Mouse (Mus musculus): ENCODE data around the gene Mfsd11. TPM values are rescaled to one million over a fixed set of nuclear protein-coding genes. Genes with fewer than 3 reads are reported as not detected.
A peak's percentile ranks its signal among the peaks of the same experiment; 100 is the strongest.

Mfsd11 gene
- polyA plus RNA-seq, 1 experiment from 2014 or later, result 18.0 TPM

DNA sequence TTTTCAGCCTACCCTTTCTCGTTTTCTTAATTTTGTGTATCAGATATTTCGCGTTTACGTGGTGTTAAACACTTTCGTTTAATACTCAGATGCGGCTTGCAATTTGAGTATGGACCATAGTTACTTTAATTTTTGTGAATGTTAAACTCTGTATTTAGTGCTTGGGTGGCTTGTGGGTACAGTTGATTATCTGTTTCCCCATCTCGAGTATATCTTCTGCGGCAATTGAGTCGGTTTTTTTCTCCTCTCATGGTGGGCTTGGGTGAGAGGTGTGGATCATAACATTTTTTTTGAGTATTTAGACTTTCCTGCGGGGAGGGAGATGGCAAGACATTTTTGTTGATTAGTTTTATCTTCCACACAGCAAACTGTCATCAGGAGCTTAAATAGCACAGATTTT, 2.0 kb downstream of the Mfsd11 start:
- Histone ChIP-seq H3K4me3 (ENCODE audit: low read depth, low read length) (peak overlapping the region; percentile 95), H3K9me3 (ENCODE audit: low read length) (no peaks in the 10 kb centered on the region), H3K27me3 (ENCODE audit: insufficient read depth, low read length) (no peaks in the 10 kb centered on the region), H3K36me3 (replicated peaks; ENCODE audit: insufficient read depth, low read length) (peaks cover 16% of the 10 kb centered on the region), H3K4me1 (ENCODE audit: insufficient read depth) (0 out of 2 replicates have a peak, but pooled peaks cover 2% of the 10 kb centered on the region), H3K9ac (replicated peaks) (peak overlapping the region; percentile 98), H3K27ac (ENCODE audit: low read depth) (peak overlapping the region; percentile 99), H3K4me2 (ENCODE audit: low read depth, low read length) (peak overlapping the region; percentile 81)
- TF ChIP-seq CTCF (IDR thresholded peaks at IDR 0.05; ENCODE audit: low read depth), result no peak
- no peak for TF ChIP-seq EP300 (IDR thresholded peaks at IDR 0.05; ENCODE audit: low read depth)
- WGBS (ENCODE audit: insufficient replicate concordance), result 21% methylated on average over 10 of the region's 10 CpGs
- ATAC-seq (no peak), DNase-seq (no peak)

- H3K27ac ChIP-seq (ENCODE audit: low read depth), result no peak overlapping the region
Observed at GRCm38 (mm10) chr11:116857183-116857850, 5.1 kb downstream of the Mfsd11 start.

DNA sequence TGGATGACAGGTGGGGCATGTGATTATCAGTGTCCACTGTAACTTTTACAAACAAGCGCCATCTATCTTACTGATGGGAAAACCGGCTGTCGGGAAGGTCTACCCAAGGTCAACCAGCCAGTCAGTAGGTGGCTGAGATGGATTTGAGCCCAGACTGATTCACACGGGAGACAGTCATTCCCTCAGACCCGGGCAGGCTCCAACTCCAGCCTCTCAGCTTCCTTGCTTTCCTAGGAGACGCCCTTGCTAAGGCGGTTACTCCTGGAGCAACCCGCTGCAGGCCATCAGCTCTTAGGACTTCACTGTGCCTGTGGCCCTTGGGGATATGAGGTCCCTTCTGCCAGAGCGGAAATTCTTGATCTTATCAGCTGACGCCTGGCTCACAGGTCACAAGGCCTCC, 12.2 kb downstream of the Mfsd11 start:
- no peak for TF ChIP-seq EP300 (IDR thresholded peaks at IDR 0.05; ENCODE audit: low read depth)
- TF ChIP-seq CTCF (IDR thresholded peaks at IDR 0.05; ENCODE audit: low read depth), result no peak
- Histone ChIP-seq H3K9me3 (ENCODE audit: low read length) (no peaks in the 10 kb centered on the region), H3K4me3 (ENCODE audit: low read depth, low read length) (no peak overlapping the region), H3K36me3 (replicated peaks; ENCODE audit: insufficient read depth, low read length) (peaks cover 49% of the 10 kb centered on the region), H3K27me3 (ENCODE audit: insufficient read depth, low read length) (no peaks in the 10 kb centered on the region), H3K4me2 (ENCODE audit: low read depth, low read length) (no peak overlapping the region), H3K9ac (replicated peaks) (no peak overlapping the region), H3K4me1 (ENCODE audit: insufficient read depth) (no peaks in the 10 kb centered on the region), H3K27ac (ENCODE audit: low read depth) (no peak overlapping the region)
- DNase-seq (no peak), ATAC-seq (no peak)
- WGBS (ENCODE audit: insufficient replicate concordance), result 72% methylated on average over 10 of the region's 10 CpGs

More at GRCm38 (mm10) chr11:116857183-116857850, 5.1 kb downstream of the Mfsd11 start:
- Histone ChIP-seq H3K27me3 (ENCODE audit: insufficient read depth, low read length) (no peaks in the 10 kb centered on the region), H3K9ac (replicated peaks) (no peak overlapping the region), H3K4me2 (ENCODE audit: low read depth, low read length) (no peak overlapping the region), H3K36me3 (replicated peaks; ENCODE audit: insufficient read depth, low read length) (peaks cover 19% of the 10 kb centered on the region), H3K4me3 (ENCODE audit: low read depth, low read length) (no peak overlapping the region), H3K9me3 (ENCODE audit: low read length) (no peaks in the 10 kb centered on the region), H3K4me1 (ENCODE audit: insufficient read depth) (no peaks in the 10 kb centered on the region)
- 75% methylated on average over 12 of the region's 12 CpGs for WGBS (ENCODE audit: insufficient replicate concordance)
- no peak for DNase-seq
- no peak for ATAC-seq
- TF ChIP-seq EP300 (IDR thresholded peaks at IDR 0.05; ENCODE audit: low read depth) (no peak), CTCF (IDR thresholded peaks at IDR 0.05; ENCODE audit: low read depth) (no peak)

GRCm38 (mm10) chr11:116865945-116866585, 13.8 kb downstream of the Mfsd11 start:
- H3K9ac ChIP-seq (replicated peaks), result no peak overlapping the region
- H3K9me3 ChIP-seq (ENCODE audit: low read length), result no peaks in the 10 kb centered on the region
- no peak overlapping the region for H3K4me2 ChIP-seq (ENCODE audit: low read depth, low read length)
- TF ChIP-seq EP300 (IDR thresholded peaks at IDR 0.05; ENCODE audit: low read depth) (no peak), CTCF (IDR thresholded peaks at IDR 0.05; ENCODE audit: low read depth) (no peak)
- no peak overlapping the region for H3K4me3 ChIP-seq (ENCODE audit: low read depth, low read length)
- H3K27me3 ChIP-seq (ENCODE audit: insufficient read depth, low read length), result no peaks in the 10 kb centered on the region
- WGBS (ENCODE audit: insufficient replicate concordance), result 73% methylated on average over 12 of the region's 12 CpGs
- no peak for ATAC-seq
- DNase-seq, result no peak
- peaks cover 45% of the 10 kb centered on the region for H3K36me3 ChIP-seq (replicated peaks; ENCODE audit: insufficient read depth, low read length)
- no peak overlapping the region for H3K27ac ChIP-seq (ENCODE audit: low read depth)
- no peaks in the 10 kb centered on the region for H3K4me1 ChIP-seq (ENCODE audit: insufficient read depth)

GRCm38 (mm10) chr11:116868129-116868528, 15.9 kb downstream of the Mfsd11 start:
- DNase-seq, result no peak
- Histone ChIP-seq H3K36me3 (replicated peaks; ENCODE audit: insufficient read depth, low read length) (peaks cover 45% of the 10 kb centered on the region), H3K27me3 (ENCODE audit: insufficient read depth, low read length) (no peaks in the 10 kb centered on the region), H3K4me2 (ENCODE audit: low read depth, low read length) (no peak overlapping the region), H3K27ac (ENCODE audit: low read depth) (no peak overlapping the region), H3K9ac (replicated peaks) (no peak overlapping the region), H3K4me3 (ENCODE audit: low read depth, low read length) (no peak overlapping the region), H3K9me3 (ENCODE audit: low read length) (no peaks in the 10 kb centered on the region), H3K4me1 (ENCODE audit: insufficient read depth) (no peaks in the 10 kb centered on the region)
- WGBS (ENCODE audit: insufficient replicate concordance), result 62% methylated on average over 3 of the region's 3 CpGs
- no peak for ATAC-seq
- no peak for TF ChIP-seq CTCF (IDR thresholded peaks at IDR 0.05; ENCODE audit: low read depth)
- TF ChIP-seq EP300 (IDR thresholded peaks at IDR 0.05; ENCODE audit: low read depth), result no peak

DNA sequence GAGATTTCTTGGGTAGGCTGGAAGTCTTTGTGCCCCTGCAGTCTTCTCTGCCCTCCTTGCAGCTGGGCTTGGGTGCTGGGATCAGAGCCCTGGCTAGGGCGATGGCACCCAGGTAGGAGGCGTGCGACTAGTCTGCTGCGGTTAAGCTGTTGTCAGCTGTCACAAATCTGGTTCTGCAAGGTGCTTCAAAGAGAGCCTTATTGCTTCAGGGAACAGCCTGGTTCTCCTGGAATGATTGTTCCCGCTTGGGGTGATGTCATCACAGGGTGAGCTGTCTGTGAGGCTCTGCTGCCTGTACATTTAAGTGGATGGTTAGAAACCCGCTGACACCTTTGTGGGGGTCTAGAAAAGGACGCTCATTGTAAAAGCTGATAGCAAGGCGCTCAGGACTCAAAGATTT, 17.0 kb downstream of the Mfsd11 start:
- 90% methylated on average over 8 of the region's 8 CpGs for WGBS (ENCODE audit: insufficient replicate concordance)
- Histone ChIP-seq H3K27me3 (ENCODE audit: insufficient read depth, low read length) (no peaks in the 10 kb centered on the region), H3K9me3 (ENCODE audit: low read length) (no peaks in the 10 kb centered on the region), H3K4me2 (ENCODE audit: low read depth, low read length) (no peak overlapping the region), H3K4me1 (ENCODE audit: insufficient read depth) (no peaks in the 10 kb centered on the region), H3K36me3 (replicated peaks; ENCODE audit: insufficient read depth, low read length) (peaks cover 46% of the 10 kb centered on the region), H3K4me3 (ENCODE audit: low read depth, low read length) (no peak overlapping the region), H3K27ac (ENCODE audit: low read depth) (no peak overlapping the region), H3K9ac (replicated peaks) (no peak overlapping the region)
- TF ChIP-seq CTCF (IDR thresholded peaks at IDR 0.05; ENCODE audit: low read depth) (no peak), EP300 (IDR thresholded peaks at IDR 0.05; ENCODE audit: low read depth) (no peak)
- no peak for DNase-seq
- no peak for ATAC-seq

Data from liver, postnatal 0 days (tissue).